Mouse (Mus musculus): ENCODE data around the gene Hspa1l. TPM values are rescaled to one million over a fixed set of nuclear protein-coding genes. Genes with fewer than 3 reads are reported as not detected.
A peak's percentile ranks its signal among the peaks of the same experiment; 100 is the strongest.
"Not testable (repeated sequence)": the region's sequence is repeated elsewhere in the genome, so short reads cannot be mapped to it uniquely, and the experiment has no call there.

Gene Hspa1l
- polyA plus RNA-seq, 1 experiment, result not detected

DNA sequence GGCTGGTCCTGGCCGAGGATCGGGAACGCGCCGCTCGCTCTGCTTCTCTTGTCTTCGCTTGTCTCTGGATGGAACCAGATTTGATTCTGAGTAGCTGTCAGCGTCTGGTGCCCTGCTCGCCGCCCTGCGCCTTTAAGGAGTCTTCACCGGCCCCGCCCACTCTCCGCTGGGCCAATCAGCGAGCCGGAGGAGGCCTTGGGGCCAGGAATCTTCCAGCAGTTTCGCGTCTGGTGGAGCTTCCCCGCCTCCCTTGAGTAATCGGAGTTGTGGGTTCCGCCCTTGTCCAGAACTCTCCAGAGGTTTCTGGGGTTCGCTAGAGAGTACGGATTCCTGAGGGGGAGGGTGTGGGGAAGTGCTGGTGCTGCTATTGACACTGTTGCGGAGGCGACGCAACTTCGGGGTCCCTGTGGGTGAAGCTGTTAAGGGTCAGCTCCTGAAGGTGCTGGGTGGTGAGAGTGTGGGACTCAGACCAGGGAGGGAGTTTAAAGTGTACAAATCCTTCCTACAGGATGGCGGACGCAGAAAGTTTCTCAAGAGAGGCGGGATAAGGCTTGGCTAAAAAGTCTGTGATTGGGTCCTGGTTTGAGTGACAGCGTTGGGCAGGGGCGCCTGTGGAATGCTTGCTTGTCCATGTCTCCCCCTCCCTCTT, 13.2 kb upstream of the Hspa1l start, which contains the start of gene Hspa1b:
Gene Hspa1b (minus strand): TSS at position 109 of the 649 bp plus-strand sequence.
- TF ChIP-seq POLR2A (IDR thresholded peaks at IDR 0.05; ENCODE audit: borderline replicate concordance, low read depth, low read length), result 0 out of 2 replicates have a peak, but pooled peaks have one; percentile 35
- H3K4me3 ChIP-seq (ENCODE audit: insufficient read depth, low read length), result peak within 1 kb of the TSS; percentile 73
- peak within 1 kb of the TSS; percentile 85 for H3K27ac ChIP-seq (ENCODE audit: insufficient read depth, low read depth, low read length)
- peaks cover 12% of the 10 kb centered on the region for H3K4me1 ChIP-seq (ENCODE audit: control insufficient read depth, insufficient read depth, low read length)

DNA sequence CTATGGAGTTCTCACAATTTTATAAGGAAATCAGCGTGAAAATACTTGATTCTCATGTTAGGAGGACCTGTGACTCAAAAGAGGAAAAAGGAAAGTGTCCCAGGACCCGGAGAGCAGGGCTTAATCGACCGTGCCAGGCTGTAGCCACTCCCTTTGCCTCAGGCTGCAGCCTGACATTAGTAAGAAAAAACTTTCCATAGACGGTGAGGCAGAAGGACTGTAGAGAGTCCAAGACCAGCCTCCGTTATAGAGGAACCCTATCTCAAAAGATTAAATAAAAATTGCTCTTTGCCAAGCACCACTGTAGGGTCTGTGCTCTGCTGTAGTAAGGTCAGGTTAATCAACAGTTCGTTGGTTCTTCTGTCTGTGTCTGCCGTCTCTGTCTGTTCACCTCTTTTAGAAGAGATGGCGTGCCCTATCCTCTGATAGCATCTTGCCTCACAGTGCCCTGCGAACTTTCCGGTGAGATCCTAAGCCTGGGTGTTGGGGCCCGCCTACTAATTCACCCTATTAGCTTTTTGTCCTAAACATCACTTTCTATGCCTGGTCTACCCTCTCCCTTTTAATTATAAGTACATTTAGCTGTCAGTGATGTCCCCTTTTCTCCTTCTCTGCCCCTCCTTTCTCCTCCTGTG, 12.5 kb upstream of the Hspa1l start:
- Histone ChIP-seq H3K4me3 (ENCODE audit: insufficient read depth, low read length) (peak overlapping the region; percentile 73), H3K4me1 (ENCODE audit: control insufficient read depth, insufficient read depth, low read length) (peaks cover 12% of the 10 kb centered on the region), H3K27ac (ENCODE audit: insufficient read depth, low read depth, low read length) (peak overlapping the region; percentile 85)
- TF ChIP-seq POLR2A (IDR thresholded peaks at IDR 0.05; ENCODE audit: borderline replicate concordance, low read depth, low read length) (no peak), CTCF (IDR thresholded peaks at IDR 0.05; ENCODE audit: low read depth, low read length) (no peak)

DNA sequence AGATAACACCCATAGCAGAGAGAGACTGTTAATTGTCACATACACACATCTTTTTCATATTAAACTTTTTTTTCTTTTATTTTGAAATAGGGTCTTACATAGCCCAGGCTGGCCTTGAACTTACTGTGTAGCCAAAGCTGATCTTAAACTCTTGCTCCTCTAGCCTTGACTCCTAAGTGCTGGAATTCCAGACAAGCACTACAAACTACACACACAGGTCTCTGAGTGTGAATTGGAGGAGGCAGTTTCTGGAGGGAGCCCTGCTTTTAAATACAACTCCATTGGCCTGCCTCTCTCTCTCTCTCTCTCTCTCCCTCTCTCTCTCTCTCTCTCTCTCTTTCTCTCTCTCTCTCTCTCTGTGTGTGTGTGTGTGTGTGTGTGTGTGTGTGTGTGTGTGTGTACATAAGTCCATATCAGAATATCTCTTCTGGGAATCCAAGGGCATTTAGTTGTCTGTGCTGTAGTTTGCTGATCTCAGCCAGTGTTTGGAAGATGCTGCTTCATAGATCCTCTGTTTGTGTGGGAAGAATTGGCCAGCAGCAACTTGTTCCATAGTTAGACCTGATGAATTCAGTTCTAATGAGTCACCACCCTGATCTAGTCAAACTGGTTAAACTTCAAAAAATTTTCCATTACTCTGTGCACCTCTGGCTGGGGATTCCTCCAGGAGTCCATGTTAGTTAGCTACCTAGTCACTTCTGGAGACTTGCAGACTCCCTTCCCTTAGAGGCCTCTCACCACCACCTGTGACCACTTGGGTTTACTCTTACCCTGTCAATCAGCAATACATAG, 11.6 kb upstream of the Hspa1l start:
- TF ChIP-seq POLR2A (IDR thresholded peaks at IDR 0.05; ENCODE audit: borderline replicate concordance, low read depth, low read length) (no peak), CTCF (IDR thresholded peaks at IDR 0.05; ENCODE audit: low read depth, low read length) (no peak)
- H3K4me3 ChIP-seq (ENCODE audit: insufficient read depth, low read length), result no peak overlapping the region
- H3K4me1 ChIP-seq (ENCODE audit: control insufficient read depth, insufficient read depth, low read length), result peaks cover 19% of the 10 kb centered on the region
- no peak overlapping the region for H3K27ac ChIP-seq (ENCODE audit: insufficient read depth, low read depth, low read length)

DNA sequence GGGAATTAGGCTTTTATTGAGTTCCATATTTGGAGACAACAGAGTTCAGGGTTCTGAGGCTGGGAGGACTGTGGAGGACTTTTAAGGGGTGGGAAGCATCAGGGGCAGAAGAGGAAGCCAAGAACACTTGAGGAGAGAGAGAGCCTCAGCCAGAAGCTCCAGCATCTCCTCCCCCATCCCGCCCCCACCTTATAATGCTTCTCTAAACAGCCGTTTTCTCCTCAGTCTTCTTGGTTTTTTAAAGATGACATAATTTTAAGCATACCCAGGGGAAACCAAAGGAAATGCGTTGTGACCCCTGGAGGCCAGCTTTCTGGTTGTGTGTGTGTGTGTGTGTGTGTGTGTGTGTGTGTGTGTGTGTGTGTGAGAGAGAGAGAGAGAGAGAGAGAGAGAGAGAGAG, 10.4 kb upstream of the Hspa1l start:
- TF ChIP-seq POLR2A (IDR thresholded peaks at IDR 0.05; ENCODE audit: borderline replicate concordance, low read depth, low read length) (no peak), CTCF (IDR thresholded peaks at IDR 0.05; ENCODE audit: low read depth, low read length) (no peak)
- H3K27ac ChIP-seq (ENCODE audit: insufficient read depth, low read depth, low read length), result no peak overlapping the region
- H3K4me1 ChIP-seq (ENCODE audit: control insufficient read depth, insufficient read depth, low read length), result peaks cover 19% of the 10 kb centered on the region
- no peak overlapping the region for H3K4me3 ChIP-seq (ENCODE audit: insufficient read depth, low read length)

DNA sequence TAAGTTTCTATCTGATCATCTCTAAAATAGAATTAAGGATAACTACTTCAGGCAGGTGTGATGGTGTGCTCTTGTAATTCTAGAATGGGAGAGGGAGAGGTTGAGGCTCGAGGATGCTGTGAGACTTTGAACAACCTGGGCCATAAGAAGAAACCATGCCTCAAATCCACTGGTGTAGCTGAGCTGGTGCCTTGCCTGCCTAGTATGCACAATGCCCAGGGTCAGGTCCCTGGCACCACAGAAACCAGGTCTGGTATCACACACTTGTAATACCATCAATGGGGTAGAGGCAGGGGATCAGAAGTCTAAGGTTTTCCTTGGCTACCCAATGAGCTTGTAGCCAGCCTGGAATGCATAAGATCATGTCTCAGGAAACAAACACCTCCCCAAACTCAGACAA, 9.7 kb upstream of the Hspa1l start:
- no peak overlapping the region for H3K27ac ChIP-seq (ENCODE audit: insufficient read depth, low read depth, low read length)

DNA sequence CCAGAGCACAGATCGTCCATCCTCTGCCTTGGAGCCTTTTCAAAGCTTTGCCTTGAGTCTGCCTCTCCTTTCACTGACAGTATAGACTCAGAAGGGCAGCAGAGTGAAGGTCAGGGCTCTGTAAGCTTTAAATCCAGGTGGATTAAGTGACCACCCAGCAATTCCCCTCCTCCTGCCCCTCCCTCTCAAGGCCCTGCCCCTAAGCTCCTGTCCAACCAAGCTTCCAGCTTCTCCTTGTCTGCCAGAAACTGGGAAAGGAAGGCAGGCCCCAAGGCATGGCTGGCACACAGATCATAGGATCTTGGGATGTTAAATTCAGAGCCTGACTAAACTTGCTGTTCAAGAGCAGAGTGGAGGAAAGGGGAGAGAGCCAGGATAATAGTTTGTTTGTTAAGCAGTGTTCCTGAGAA, 7.9 kb upstream of the Hspa1l start:
- Histone ChIP-seq H3K4me3 (ENCODE audit: insufficient read depth, low read length) (no peak overlapping the region), H3K27ac (ENCODE audit: insufficient read depth, low read depth, low read length) (no peak overlapping the region), H3K4me1 (ENCODE audit: control insufficient read depth, insufficient read depth, low read length) (peaks cover 19% of the 10 kb centered on the region)
- TF ChIP-seq POLR2A (IDR thresholded peaks at IDR 0.05; ENCODE audit: borderline replicate concordance, low read depth, low read length), result no peak
- TF ChIP-seq CTCF (IDR thresholded peaks at IDR 0.05; ENCODE audit: low read depth, low read length), result no peak

More for the DNA sequence above, 9.7 kb upstream of the Hspa1l start:
- no peak overlapping the region for H3K4me3 ChIP-seq (ENCODE audit: insufficient read depth, low read length)
- TF ChIP-seq POLR2A (IDR thresholded peaks at IDR 0.05; ENCODE audit: borderline replicate concordance, low read depth, low read length) (no peak), CTCF (IDR thresholded peaks at IDR 0.05; ENCODE audit: low read depth, low read length) (no peak)
- peaks cover 19% of the 10 kb centered on the region for H3K4me1 ChIP-seq (ENCODE audit: control insufficient read depth, insufficient read depth, low read length)

DNA sequence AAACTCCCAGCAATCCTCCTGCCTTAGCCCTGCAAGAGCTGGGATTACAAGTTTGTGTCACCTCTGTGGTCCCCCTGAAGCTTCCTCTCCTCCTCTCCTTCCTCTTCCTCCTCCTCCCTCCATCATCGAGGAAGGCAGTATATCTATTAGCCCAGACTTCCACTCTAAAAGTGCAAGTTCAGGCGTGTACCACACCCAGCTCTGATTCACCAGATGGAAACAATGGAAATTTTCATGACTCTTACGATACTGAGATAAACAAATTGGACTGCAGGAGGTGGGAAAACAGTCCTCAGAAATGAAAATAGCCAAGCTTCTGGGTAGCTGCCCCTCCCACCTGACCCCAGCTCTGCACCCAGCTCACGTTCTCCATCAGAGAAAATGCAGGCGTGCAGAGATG, 6.9 kb upstream of the Hspa1l start:
- TF ChIP-seq CTCF (IDR thresholded peaks at IDR 0.05; ENCODE audit: low read depth, low read length) (no peak), POLR2A (IDR thresholded peaks at IDR 0.05; ENCODE audit: borderline replicate concordance, low read depth, low read length) (no peak)
- H3K27ac ChIP-seq (ENCODE audit: insufficient read depth, low read depth, low read length), result no peak overlapping the region
- H3K4me3 ChIP-seq (ENCODE audit: insufficient read depth, low read length), result no peak overlapping the region
- H3K4me1 ChIP-seq (ENCODE audit: control insufficient read depth, insufficient read depth, low read length), result peaks cover 14% of the 10 kb centered on the region

DNA sequence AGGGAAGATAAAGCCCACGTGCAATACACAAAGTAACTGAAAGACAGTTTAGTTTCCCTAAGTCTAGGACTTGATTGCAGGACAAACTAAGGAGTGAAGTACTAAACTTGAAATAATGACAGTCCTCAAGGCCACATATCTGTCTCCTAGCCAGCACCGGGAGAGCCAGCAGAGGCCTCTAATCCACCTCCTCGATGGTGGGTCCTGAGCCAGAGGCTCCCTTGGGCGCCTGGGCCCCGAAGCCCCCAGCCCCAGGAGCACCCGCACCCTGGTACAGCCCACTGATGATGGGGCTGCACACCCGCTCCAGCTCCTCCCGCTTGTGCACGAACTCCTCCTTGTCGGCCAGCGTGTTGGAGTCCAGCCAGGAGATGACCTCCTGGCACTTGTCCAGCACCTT, 2.7 kb upstream of the Hspa1l start, which contains the start of gene Gm20481:
Gene Gm20481 (plus strand): TSS at position 91 of the 400 bp plus-strand sequence.
- H3K4me3 ChIP-seq (ENCODE audit: insufficient read depth, low read length); H3K27ac ChIP-seq (ENCODE audit: insufficient read depth, low read depth, low read length): not testable (repeated sequence)
- H3K4me1 ChIP-seq (ENCODE audit: control insufficient read depth, insufficient read depth, low read length), result peaks cover 17% of the 10 kb centered on the region

DNA sequence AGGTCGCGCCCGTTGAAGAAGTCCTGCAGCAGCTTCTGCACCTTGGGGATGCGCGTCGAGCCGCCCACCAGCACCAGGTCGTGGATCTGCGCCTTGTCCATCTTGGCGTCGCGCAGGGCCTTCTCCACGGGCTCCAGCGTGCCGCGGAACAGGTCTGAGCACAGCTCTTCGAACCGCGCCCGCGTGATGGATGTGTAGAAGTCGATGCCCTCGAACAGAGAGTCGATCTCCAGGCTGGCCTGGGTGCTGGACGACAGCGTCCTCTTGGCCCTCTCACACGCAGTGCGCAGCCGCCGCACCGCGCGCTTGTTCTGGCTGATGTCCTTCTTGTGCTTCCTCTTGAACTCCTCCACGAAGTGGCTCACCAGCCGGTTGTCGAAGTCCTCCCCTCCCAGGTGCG, 1.7 kb upstream of the Hspa1l start:
- not testable (repeated sequence) for H3K27ac ChIP-seq (ENCODE audit: insufficient read depth, low read depth, low read length); H3K4me3 ChIP-seq (ENCODE audit: insufficient read depth, low read length)
- H3K4me1 ChIP-seq (ENCODE audit: control insufficient read depth, insufficient read depth, low read length), result peaks cover 15% of the 10 kb centered on the region

DNA sequence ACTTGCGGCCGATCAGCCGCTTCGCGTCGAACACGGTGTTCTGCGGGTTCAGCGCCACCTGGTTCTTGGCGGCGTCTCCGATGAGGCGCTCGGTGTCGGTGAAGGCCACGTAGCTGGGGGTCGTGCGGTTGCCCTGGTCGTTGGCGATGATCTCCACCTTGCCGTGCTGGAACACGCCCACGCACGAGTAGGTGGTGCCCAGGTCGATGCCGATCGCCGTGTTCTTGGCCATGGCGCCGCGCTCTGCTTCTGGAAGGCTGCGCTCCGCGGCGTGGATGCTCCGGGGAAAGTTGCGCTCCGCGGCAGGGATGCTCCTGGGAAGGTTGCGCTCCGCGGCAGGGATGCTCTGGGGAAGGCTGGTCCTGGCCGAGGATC, 822 bp upstream of the Hspa1l start:
- Histone ChIP-seq H3K4me1 (ENCODE audit: control insufficient read depth, insufficient read depth, low read length) (peaks cover 14% of the 10 kb centered on the region), H3K4me3 (ENCODE audit: insufficient read depth, low read length) (peak overlapping the region; percentile 54)
- not testable (repeated sequence) for H3K27ac ChIP-seq (ENCODE audit: insufficient read depth, low read depth, low read length)

All from bone marrow macrophage, adult 2 months (primary cell).